Comparison of ENCODE assay signal across 8 mouse cellular contexts in the genomic region with DNA sequence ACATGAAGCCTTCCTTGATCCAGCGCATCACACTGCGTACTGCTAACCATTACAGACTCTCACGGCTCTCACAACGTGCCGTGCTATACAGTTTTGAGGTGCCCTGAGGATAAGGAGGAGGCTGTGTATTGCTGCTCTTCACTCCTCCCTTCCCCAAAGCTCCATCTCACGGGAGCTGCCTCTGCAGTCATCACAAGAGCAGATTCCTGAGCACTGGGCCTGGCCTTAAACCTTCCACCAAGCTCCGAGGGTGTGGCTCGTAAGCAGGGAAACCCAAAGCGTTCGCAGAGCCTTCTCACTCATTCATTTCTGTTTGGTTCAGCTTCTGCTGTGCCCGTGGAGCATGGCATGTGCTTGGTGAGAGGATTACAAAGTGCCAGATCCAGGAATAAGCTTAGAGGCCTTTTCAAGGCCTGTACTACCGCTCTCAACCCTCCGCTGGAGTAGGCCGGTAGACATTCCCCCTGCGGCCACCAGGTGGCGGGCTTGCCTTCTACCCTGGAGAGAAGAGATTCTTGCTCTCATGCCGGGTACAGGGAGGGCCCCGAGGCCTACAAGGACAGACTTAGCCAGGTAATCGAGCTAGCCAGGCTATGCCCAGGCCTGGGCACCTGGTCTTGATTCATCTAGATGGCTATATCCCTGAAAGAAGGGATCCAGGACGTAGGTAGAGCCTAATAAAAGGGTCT. TPM values are rescaled to one million over a fixed set of nuclear protein-coding genes. Genes with fewer than 3 reads are reported as not detected.
DNase-seq lines count a peak whose midpoint lies in the region; ATAC-seq and TF ChIP-seq lines count a peak whose summit lies in the region.

No protein-coding gene starts in this region.

- peaks cover 73% of the 10 kb centered on the region for H3K4me1 ChIP-seq in G1E (ENCODE audit: insufficient read depth, low read depth, low read length)
- peaks cover 6% of the 10 kb centered on the region; the same call in 1 of the 2 replicates for H3K4me1 ChIP-seq in lung, embryonic 14.5 days (ENCODE audit: insufficient read depth)

- peak overlapping the region; percentile 52 for H3K27ac ChIP-seq in lung, embryonic 14.5 days (ENCODE audit: low read depth)

- peak; percentile 80 for ATAC-seq in G1E (ENCODE audit: extremely low read depth, insufficient number of reproducible peaks, low FRiP score, poor library complexity, severe bottlenecking)
- peak; percentile 75 to 81 for ATAC-seq in hematopoietic stem cell, adult 5-6 weeks (replicated peaks in 1 of 2; ENCODE audit: insufficient read depth in 1 of 2, low FRiP score in 2 of 2, low TSS enrichment in 1 of 2, low read depth in 1 of 2, poor library complexity in 2 of 2, severe bottlenecking in 2 of 2)
- ATAC-seq in lung, embryonic 14.5 days (ENCODE audit: insufficient read depth) = peak; percentile 50; the same call in 1 of the 2 replicates

- no peaks in the 10 kb centered on the region for H3K27me3 ChIP-seq in G1E (ENCODE audit: insufficient read depth, low read length)
- H3K27me3 ChIP-seq in lung, embryonic 14.5 days (ENCODE audit: insufficient read depth, low read length) = no peaks in the 10 kb centered on the region

- no peak overlapping the region for H3K4me2 ChIP-seq in lung, embryonic 14.5 days

- no peaks in the 10 kb centered on the region for H3K9me3 ChIP-seq in G1E (replicated peaks)
- H3K9me3 ChIP-seq in lung, embryonic 14.5 days (ENCODE audit: low read depth, low read length) = no peaks in the 10 kb centered on the region

- DNase-seq in G1E (ENCODE audit: low spot score) = peak; percentile 85
- DNase-seq in cerebellum, adult 18-20 months = peak; percentile 93 to 97
- peak; percentile 94 for DNase-seq in forelimb bud, embryonic 11.5 days (ENCODE audit: low read depth, low spot score)
- DNase-seq in layer of hippocampus, adult 8-10 months (ENCODE audit: low spot score in 2 of 2) = peak; percentile 79 to 93
- peak; percentile 97 for DNase-seq in lung, embryonic 14.5 days
- DNase-seq in ovary, postnatal 10 days (ENCODE audit: low spot score) = peak; percentile 91
- peak; percentile 90 for DNase-seq in thymus, postnatal 0 days (ENCODE audit: low spot score)

- TF ChIP-seq CTCF in G1E (IDR thresholded peaks at IDR 0.05; ENCODE audit: low read depth, low read length) = peak; percentile 90
- peak; percentile 97 for TF ChIP-seq CTCF in lung, embryonic 14.5 days (IDR thresholded peaks at IDR 0.05; ENCODE audit: low read depth)

- H3K4me3 ChIP-seq in G1E (ENCODE audit: low read depth, low read length) = no peak overlapping the region; the same call in 1 of the 2 replicates
- H3K4me3 ChIP-seq in lung, embryonic 14.5 days (ENCODE audit: low read depth, low read length) = no peak overlapping the region

- H3K36me3 ChIP-seq in G1E (replicated peaks) = peaks cover 99% of the 10 kb centered on the region
- peaks cover 74% of the 10 kb centered on the region for H3K36me3 ChIP-seq in lung, embryonic 14.5 days (ENCODE audit: insufficient read depth)

- H3K9ac ChIP-seq in lung, embryonic 14.5 days = peak overlapping the region; percentile 38

- WGBS in lung, embryonic 14.5 days = 44% methylated on average over 20 of the region's 20 CpGs

RNA-seq across cellular contexts. Expression of a gene that starts 9.8 kb away (rescaled TPM):
- total RNA-seq in G1E (2014; fragmentation: Nextera tagmentation) (24.2 and 24.3 TPM in 2 replicates), G1E (2017) (30.0 and 33.3 TPM in 2 replicates)
- polyA plus RNA-seq in G1E (2012) = 2.1 and 2.6 TPM in 2 replicates
- 15.0 and 19.1 TPM in 2 replicates for total RNA-seq in hematopoietic stem cell, adult 5-6 weeks (2017)
- total RNA-seq in layer of hippocampus, adult 8-10 months (2022) = 10 to 100 TPM; 17.7 to 21.8 (median 19.0) TPM
- polyA plus RNA-seq in lung, embryonic 14.5 days (2014; fragmentation: Nextera tagmentation; extraction: Ambion mirVana) = 28.5 and 32.7 TPM in 2 replicates
- polyA plus RNA-seq in thymus, postnatal 0 days (2015; fragmentation: Nextera tagmentation; extraction: Ambion mirVana) = 15.6 and 17.2 TPM in 2 replicates

RNA-seq across cellular contexts. Expression of a gene that starts 27.4 kb away (rescaled TPM):
- total RNA-seq in G1E (2014; fragmentation: Nextera tagmentation) = 65.2 and 67.2 TPM in 2 replicates
- total RNA-seq in G1E (2017) = 43.2 and 50.6 TPM in 2 replicates
- 54.2 and 60.8 TPM in 2 replicates for polyA plus RNA-seq in G1E (2012)
- total RNA-seq in hematopoietic stem cell, adult 5-6 weeks (2017) = 104 and 106 TPM in 2 replicates
- 10 to 100 TPM; 69.8 to 81.5 (median 78.5) TPM for total RNA-seq in layer of hippocampus, adult 8-10 months (2022)
- 97.6 and 98.1 TPM in 2 replicates for polyA plus RNA-seq in lung, embryonic 14.5 days (2014; fragmentation: Nextera tagmentation; extraction: Ambion mirVana)
- polyA plus RNA-seq in thymus, postnatal 0 days (2015; fragmentation: Nextera tagmentation; extraction: Ambion mirVana) = 196 and 200 TPM in 2 replicates

RNA-seq across cellular contexts. Expression of a gene that starts 39.4 kb away (rescaled TPM):
- total RNA-seq in G1E (2014; fragmentation: Nextera tagmentation) (20.8 and 21.7 TPM in 2 replicates), G1E (2017) (33.2 and 41.4 TPM in 2 replicates)
- 110 TPM in 2 replicates for polyA plus RNA-seq in G1E (2012)
- total RNA-seq in hematopoietic stem cell, adult 5-6 weeks (2017) = 5.8 and 9.6 TPM in 2 replicates
- total RNA-seq in layer of hippocampus, adult 8-10 months (2022) = 10 to 100 TPM; 18.1 to 24.9 (median 22.5) TPM
- 122 and 123 TPM in 2 replicates for polyA plus RNA-seq in lung, embryonic 14.5 days (2014; fragmentation: Nextera tagmentation; extraction: Ambion mirVana)
- 22.9 and 23.9 TPM in 2 replicates for polyA plus RNA-seq in thymus, postnatal 0 days (2015; fragmentation: Nextera tagmentation; extraction: Ambion mirVana)

RNA-seq across cellular contexts. Expression of a gene that starts 57.4 kb away (rescaled TPM):
- not detected in 2 replicates for total RNA-seq in G1E (2014; fragmentation: Nextera tagmentation)
- 0.16 TPM in 1 of 2 replicates, not detected in the other for total RNA-seq in G1E (2017)
- polyA plus RNA-seq in G1E (2012) = not detected in 2 replicates
- 1.3 TPM in 1 of 2 replicates, not detected in the other for total RNA-seq in hematopoietic stem cell, adult 5-6 weeks (2017)
- total RNA-seq in layer of hippocampus, adult 8-10 months (2022) = 1 to 10 TPM in 3 of 4 experiments, under 1 TPM in 1; 0.92 to 2.4 (median 2.2) TPM
- polyA plus RNA-seq in lung, embryonic 14.5 days (2014; fragmentation: Nextera tagmentation; extraction: Ambion mirVana) = 51.4 and 59.6 TPM in 2 replicates
- 5.6 and 6.5 TPM in 2 replicates for polyA plus RNA-seq in thymus, postnatal 0 days (2015; fragmentation: Nextera tagmentation; extraction: Ambion mirVana)
